Mouse (Mus musculus) myocyte (in vitro differentiated cells): ENCODE measurements around the gene Zfp598. TPM values are rescaled to one million over a fixed set of nuclear protein-coding genes. Genes with fewer than 3 reads are reported as not detected.
"Not testable (repeated sequence)": the region's sequence is repeated elsewhere in the genome, so short reads cannot be mapped to it uniquely, and the experiment has no call there.

Experiments used
- H3K27me3 ChIP-seq: one replicate; pipeline ENCODE4 v1.6.1; 2011; ENCODE audit not compliant: control insufficient read depth, insufficient read depth, insufficient read length
- H3K36me3 ChIP-seq: one replicate; pipeline ENCODE4 v1.6.1; 2011; ENCODE audit not compliant: control insufficient read depth, insufficient read depth
- H3K4me2 ChIP-seq: one replicate; pipeline ENCODE4 v1.6.1; 2011; ENCODE audit warnings: low read depth, control low read depth
- H3K4me3 ChIP-seq: one replicate; pipeline ENCODE4 v1.5.1; 2011; ENCODE audit warnings: mild to moderate bottlenecking, control low read depth, moderate library complexity
- H3K79me2 ChIP-seq: one replicate; pipeline ENCODE4 v1.6.1; 2011; ENCODE audit not compliant: control insufficient read depth, insufficient read depth
- H3ac ChIP-seq: one replicate; pipeline ENCODE4 v1.6.1; 2011; ENCODE audit not compliant: control insufficient read depth, insufficient read length
- CEBPB ChIP-seq: IDR thresholded peaks from 2 replicates; pipeline ENCODE4 v1.6.1; 2011; ENCODE audit warnings: mild to moderate bottlenecking, moderate library complexity; ENCODE audit not compliant: poor library complexity, insufficient read depth, severe bottlenecking
- E2F4 ChIP-seq: IDR thresholded peaks from one replicate; pipeline ENCODE4 v1.6.1; 2011; ENCODE audit warnings: mild to moderate bottlenecking, control low read depth, moderate library complexity; ENCODE audit not compliant: insufficient read depth
- MAX ChIP-seq: IDR thresholded peaks from one replicate; pipeline ENCODE4 v1.6.1; 2011; ENCODE audit warnings: low read depth, mild to moderate bottlenecking, control low read depth
- MYOD1 ChIP-seq, 3 experiments: IDR thresholded peaks; one replicate each; pipeline ENCODE4 v1.6.1; 2011; ENCODE audit warnings: control low read depth in 2 of 3, low read depth in 2 of 3, mild to moderate bottlenecking in 2 of 3, moderate library complexity in 1 of 3; ENCODE audit not compliant: insufficient read length in 2 of 3, control insufficient read depth in 1 of 3
- MYOG ChIP-seq, 3 experiments: IDR thresholded peaks; one replicate each; pipeline ENCODE4 v1.6.1; 2011; ENCODE audit warnings: control low read depth in 2 of 3, low read depth in 2 of 3, mild to moderate bottlenecking in 2 of 3; ENCODE audit not compliant: insufficient read length in 2 of 3, control insufficient read depth in 1 of 3, insufficient read depth in 1 of 3
- POLR2A ChIP-seq: IDR thresholded peaks from one replicate; pipeline ENCODE4 v1.6.1; 2011; ENCODE audit warnings: low read depth, mild to moderate bottlenecking, control low read depth, moderate library complexity; ENCODE audit not compliant: insufficient read length
- POLR2AphosphoS2 ChIP-seq: IDR thresholded peaks from one replicate; pipeline ENCODE4 v1.6.1; 2011; ENCODE audit warnings: low read depth, control low read depth; ENCODE audit not compliant: insufficient read length
- REST ChIP-seq: IDR thresholded peaks from one replicate; pipeline ENCODE4 v1.6.1; 2011; ENCODE audit warnings: mild to moderate bottlenecking, control low read depth, moderate library complexity; ENCODE audit not compliant: insufficient read depth, insufficient read length
- SRF ChIP-seq: IDR thresholded peaks from one replicate; pipeline ENCODE4 v1.6.1; 2011; ENCODE audit warnings: low read depth; ENCODE audit not compliant: control insufficient read depth, insufficient read length
- TCF12 ChIP-seq: IDR thresholded peaks from one replicate; pipeline ENCODE4 v1.6.1; 2011; ENCODE audit warnings: mild to moderate bottlenecking, control low read depth; ENCODE audit not compliant: poor library complexity, insufficient read depth, severe bottlenecking
- TCF3 ChIP-seq: IDR thresholded peaks from one replicate; pipeline ENCODE4 v1.6.1; 2011; ENCODE audit warnings: low read depth, control low read depth; ENCODE audit not compliant: insufficient read length
- USF1 ChIP-seq: IDR thresholded peaks from one replicate; pipeline ENCODE4 v1.6.1; 2011; ENCODE audit warnings: low read depth, mild to moderate bottlenecking, control low read depth, moderate library complexity
- polyA plus RNA-seq: library from polyadenylated mRNA; unstranded; fragments of >200 nt; fragmentation: generic; extraction: Trizol; gene quantifications from one replicate; pipeline ENCODE4 v1.2.1, GENCODE M21; 2012; ENCODE audit warnings: missing spikeins

Zfp598 gene
- polyA plus RNA-seq, 1 experiment: 49.7 TPM

GRCm38 (mm10) chr17:24717943-24718342 is 48.5 kb downstream of the Zfp598 start, which contains the start of the genes Rnf151 and Rps2:
Gene Rnf151, minus strand, starts transcription at chr17:24718063.
Gene Rps2, plus strand, starts transcription at chr17:24718116.
- Histone ChIP-seq H3K4me3 (peak within 1 kb of the TSS; percentile 77), H3K79me2 (peaks cover 29% of the 10 kb centered on the region), H3K36me3 (peaks cover 11% of the 10 kb centered on the region), H3ac (no peak within 1 kb of the TSS), H3K4me2 (peak within 1 kb of the TSS; percentile 79), H3K27me3 (no peaks in the 10 kb centered on the region)
- TF ChIP-seq TCF3 (no peak), MAX (no peak), E2F4 (no peak), POLR2AphosphoS2 (peak; percentile 57), SRF (no peak)

GRCm38 (mm10) chr17:24718938-24719337 is 49.5 kb downstream of the Zfp598 start:
- not testable (repeated sequence) for H3K27me3 ChIP-seq
- Histone ChIP-seq H3ac (peak overlapping the region; percentile 63), H3K4me2 (peak overlapping the region; percentile 79), H3K4me3 (peak overlapping the region; percentile 77), H3K79me2 (peaks cover 39% of the 10 kb centered on the region), H3K36me3 (peaks cover 11% of the 10 kb centered on the region)

- Histone ChIP-seq H3ac (peak overlapping the region; percentile 63), H3K79me2 (peaks cover 40% of the 10 kb centered on the region), H3K4me2 (peak overlapping the region; percentile 79), H3K4me3 (peak overlapping the region; percentile 77), H3K36me3 (peaks cover 11% of the 10 kb centered on the region), H3K27me3 (no peaks in the 10 kb centered on the region)
- TF ChIP-seq MYOD1 (IDR thresholded peaks at IDR 0.05; ENCODE audit: control insufficient read depth in 1 of 3, insufficient read length in 2 of 3, low read depth in 2 of 3): no peak
- no peak for TF ChIP-seq MYOG (IDR thresholded peaks at IDR 0.05; ENCODE audit: control insufficient read depth in 1 of 3, insufficient read depth in 1 of 3, insufficient read length in 2 of 3, low read depth in 2 of 3)
- TF ChIP-seq USF1: peak; percentile 30
- peak; percentile 51 for TF ChIP-seq MAX
- TF ChIP-seq REST: no peak
- TF ChIP-seq TCF12: no peak
- TF ChIP-seq POLR2A: peak; percentile 94
- TF ChIP-seq SRF: no peak
- peak; percentile 93 for TF ChIP-seq POLR2AphosphoS2
- TF ChIP-seq E2F4: no peak
- no peak for TF ChIP-seq TCF3
- TF ChIP-seq CEBPB: no peak
These were observed 50.2 kb downstream of the Zfp598 start for GRCm38 (mm10) chr17:24719494-24720222.

GRCm38 (mm10) chr17:24720616-24721015 is 51.1 kb downstream of the Zfp598 start:
- H3K4me3 ChIP-seq: peak overlapping the region; percentile 77
- H3K4me2 ChIP-seq: peak overlapping the region; percentile 81
- H3K36me3 ChIP-seq: peaks cover 11% of the 10 kb centered on the region
- not testable (repeated sequence) for H3K27me3 ChIP-seq
- peak overlapping the region; percentile 63 for H3ac ChIP-seq
- peaks cover 40% of the 10 kb centered on the region for H3K79me2 ChIP-seq

GRCm38 (mm10) chr17:24721383-24721955 is 52.0 kb downstream of the Zfp598 start:
- H3K4me3 ChIP-seq: peak overlapping the region; percentile 77
- peaks cover 11% of the 10 kb centered on the region for H3K36me3 ChIP-seq
- peaks cover 40% of the 10 kb centered on the region for H3K79me2 ChIP-seq
- peak overlapping the region; percentile 63 for H3ac ChIP-seq
- peak overlapping the region; percentile 95 for H3K4me2 ChIP-seq
- not testable (repeated sequence) for H3K27me3 ChIP-seq

GRCm38 (mm10) chr17:24722220-24722924 is 52.9 kb downstream of the Zfp598 start:
- H3K79me2 ChIP-seq: peaks cover 40% of the 10 kb centered on the region
- H3ac ChIP-seq: no peak overlapping the region
- peak overlapping the region; percentile 95 for H3K4me2 ChIP-seq
- peak overlapping the region; percentile 77 for H3K4me3 ChIP-seq
- H3K36me3 ChIP-seq: peaks cover 11% of the 10 kb centered on the region
- no peaks in the 10 kb centered on the region for H3K27me3 ChIP-seq
- TF ChIP-seq CEBPB (no peak), POLR2AphosphoS2 (peak; percentile 77), POLR2A (peak; percentile 46), E2F4 (no peak)
